Mouse (Mus musculus) gastrocnemius, postnatal 14 days (tissue): Measurements from ENCODE around the gene Cldn7. TPM values are rescaled to one million over a fixed set of nuclear protein-coding genes. Genes with fewer than 3 reads are reported as not detected.
A peak's percentile ranks its signal among the peaks of the same experiment; 100 is the strongest.
"Not testable (repeated sequence)": the region's sequence is repeated elsewhere in the genome, so short reads cannot be mapped to it uniquely, and the experiment has no call there.

ENCODE experiments used
- DNase-seq: peaks from one replicate; pipeline ENCODE4 v3.0.0; 2021; ENCODE audit warnings: mixed read lengths
- intact Hi-C: fragments of 180-260 bp; cut with DNase I; formaldehyde crosslinking; loops from one replicate; pipeline ENCODE4 v1.15.1; 2025; ENCODE audit warnings: low total_unique reads
- long read RNA-seq, 2 experiments: library from polyadenylated mRNA; stranded (forward); transcript quantifications; one replicate each; pipeline ENCODE4 v2.0.0; 2021
- total RNA-seq, 2 experiments: library from RNA; stranded (reverse); gene quantifications; 2 replicates each; pipeline ENCODE4 v1.2.3; 2021

Gene Cldn7
- total RNA-seq, result under 1 TPM in 1 of 2 experiments, not detected in 1; 0.72 TPM
- long read RNA-seq, experiment 1, result 0 reads
- long read RNA-seq, experiment 2, result 0 reads

DNA sequence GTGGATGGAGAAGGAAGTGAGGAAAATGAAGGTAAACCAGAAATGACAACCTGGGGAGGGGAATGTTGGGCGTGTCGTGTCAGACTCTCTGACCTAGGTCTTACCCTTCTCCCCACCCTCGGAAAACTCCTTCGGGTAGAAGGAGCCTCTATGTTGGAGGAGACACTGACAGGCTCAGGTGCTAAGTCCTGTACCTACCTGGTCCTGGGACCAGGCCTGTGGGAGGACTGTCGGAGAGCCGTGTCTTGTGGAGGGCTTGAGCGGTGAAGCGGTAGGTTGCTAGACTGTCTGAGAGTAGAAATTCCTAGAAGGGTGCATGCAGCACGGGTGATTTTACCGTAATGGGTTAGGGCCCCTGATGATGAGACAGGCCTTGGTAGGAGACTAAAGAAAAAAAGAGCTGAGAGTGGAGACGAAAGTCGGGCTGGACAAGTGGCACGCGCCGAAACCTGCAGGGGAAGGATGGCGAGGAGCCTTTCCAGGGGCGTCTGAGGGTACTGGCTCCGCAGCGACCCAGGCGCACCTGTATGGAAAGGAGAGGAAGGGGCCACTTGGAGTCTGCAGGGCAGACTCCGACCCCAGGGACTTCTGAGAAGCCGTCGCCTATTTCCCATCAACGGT is at the start of gene Cldn7:
Cldn7 (plus strand) TSS at position 130 of the 621 bp plus-strand sequence.
- no peak for DNase-seq
- intact Hi-C loops, result no loop called here

DNA sequence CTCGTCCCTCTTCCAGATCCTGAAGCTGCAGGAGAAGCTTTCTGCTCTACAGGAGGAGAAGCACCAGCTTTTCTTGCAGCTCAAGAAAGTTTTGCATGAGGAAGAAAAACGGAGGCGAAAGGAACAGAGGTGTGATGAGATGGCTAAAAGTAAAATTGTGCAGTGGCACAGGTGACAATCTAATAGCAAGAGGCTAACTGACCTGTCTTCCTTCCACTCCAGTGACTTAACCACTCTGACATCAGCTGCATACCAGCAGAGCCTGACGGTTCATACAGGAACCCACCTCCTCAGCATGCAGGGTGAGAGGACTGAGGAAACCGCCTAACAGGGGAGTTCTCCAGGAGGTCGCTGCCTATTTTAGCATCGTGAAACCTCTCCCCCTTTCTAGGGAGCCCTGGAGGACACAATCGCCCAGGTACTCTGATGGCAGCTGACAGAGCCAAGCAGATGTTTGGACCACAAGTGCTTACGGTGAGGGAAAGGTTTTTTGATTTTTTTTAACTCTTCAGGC is 49.6 kb upstream of the Cldn7 start:
- DNase-seq, result no peak
- intact Hi-C loops, result no loop called here

DNA sequence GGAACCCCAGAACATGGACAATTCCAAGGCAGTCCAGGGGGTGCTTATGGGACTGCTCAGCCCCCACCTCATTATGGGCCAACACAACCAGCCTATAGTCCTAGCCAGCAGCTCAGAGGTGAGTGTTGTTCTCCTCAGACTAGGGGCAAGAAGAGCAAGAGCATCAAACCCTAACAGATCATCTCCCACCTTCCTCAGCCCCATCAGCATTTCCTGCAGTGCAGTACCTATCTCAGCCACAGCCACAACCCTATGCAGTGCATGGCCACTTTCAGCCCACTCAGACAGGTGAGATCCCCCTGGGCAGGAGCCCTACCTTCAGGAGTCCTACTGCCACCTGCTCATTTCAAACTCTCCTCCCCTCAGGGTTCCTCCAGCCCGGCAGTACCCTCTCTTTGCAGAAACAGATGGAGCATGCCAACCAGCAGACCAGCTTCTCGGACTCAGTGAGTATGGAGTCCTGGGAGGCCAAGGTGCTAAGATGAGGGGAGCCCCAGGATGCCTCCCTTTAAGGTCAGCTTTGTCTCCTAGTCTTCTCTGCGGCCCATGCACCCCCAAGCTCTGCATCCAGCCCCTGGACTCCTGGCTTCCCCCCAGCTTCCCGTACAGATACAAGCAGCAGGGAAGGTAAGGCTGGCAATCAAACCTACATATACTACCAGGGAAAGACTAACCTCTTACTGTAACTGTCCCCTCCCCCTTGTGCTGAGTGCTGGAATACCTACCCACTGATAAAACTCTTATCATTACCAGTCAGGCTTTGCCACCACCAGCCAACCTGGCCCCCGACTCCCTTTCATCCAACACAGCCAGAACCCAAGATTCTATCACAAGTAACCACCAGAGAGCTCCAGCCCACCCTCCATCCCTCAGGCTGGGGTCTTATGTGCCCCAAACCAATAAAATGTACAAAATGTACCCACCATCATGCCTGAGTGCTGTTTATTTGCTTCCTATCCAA is 48.6 kb upstream of the Cldn7 start:
- intact Hi-C loops, result no loop called here
- no peak for DNase-seq

DNA sequence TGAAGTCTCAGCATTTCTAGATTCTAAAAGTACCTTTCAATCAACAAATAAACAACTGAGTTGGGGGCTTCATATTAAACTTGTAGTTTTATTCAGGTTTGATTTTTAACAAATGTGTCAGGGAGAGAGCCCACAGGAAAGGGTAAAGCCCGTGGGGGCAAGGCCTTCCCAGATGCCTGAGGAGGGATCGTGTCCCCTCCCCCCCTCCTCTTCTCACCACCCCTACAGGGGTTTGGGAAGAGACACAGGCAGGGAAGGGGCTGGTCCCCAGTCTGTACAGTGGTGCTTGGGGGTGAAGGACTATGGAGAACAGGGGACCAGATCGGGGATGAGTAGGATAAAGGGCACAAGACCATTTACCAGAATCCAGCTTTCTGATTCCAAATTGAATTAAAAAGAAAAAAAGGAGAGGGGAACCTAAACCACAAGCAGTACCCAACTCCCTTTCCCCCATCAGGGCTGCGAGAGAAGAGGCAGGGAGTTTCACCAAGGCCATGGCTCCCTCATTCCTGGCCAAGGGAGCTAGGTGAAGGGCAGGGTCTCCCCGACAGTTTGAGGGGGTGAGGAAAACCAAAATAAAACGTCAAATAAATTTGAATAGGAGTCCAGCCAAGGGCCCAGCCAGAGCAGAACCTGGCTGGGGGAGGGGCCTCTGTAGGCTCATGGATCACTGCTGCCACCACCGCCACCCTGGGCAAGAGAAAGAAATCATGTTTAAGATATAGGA is 47.8 kb upstream of the Cldn7 start:
- DNase-seq, intact Hi-C loops: not testable (repeated sequence)

GRCm38 (mm10) chr11:69917379-69917948 is 47.1 kb upstream of the Cldn7 start:
- intact Hi-C loops, result no loop called here
- DNase-seq, result no peak

- intact Hi-C loops, result no loop called here
- DNase-seq, result no peak
Observed at GRCm38 (mm10) chr11:69918118-69918517, 46.5 kb upstream of the Cldn7 start.

DNA sequence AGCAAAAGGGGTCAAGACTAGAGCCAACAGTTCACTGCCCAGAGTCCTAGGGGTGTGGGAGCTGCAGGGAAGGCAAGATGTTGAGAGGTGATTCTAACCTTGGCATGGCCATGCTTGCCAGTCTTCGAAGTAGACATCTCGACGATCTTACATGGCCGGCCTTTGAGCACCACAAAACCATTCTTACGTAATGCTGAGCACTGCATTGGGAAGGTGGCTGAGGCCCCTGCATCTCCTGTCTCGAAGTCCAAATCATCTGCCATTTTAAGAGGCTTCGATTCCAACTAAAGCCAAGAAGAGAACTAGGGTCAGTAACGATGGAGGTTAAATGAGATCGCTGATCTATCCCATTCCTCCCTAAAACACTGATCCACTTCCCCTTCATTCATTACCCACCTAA is 45.5 kb upstream of the Cldn7 start:
- no peak for DNase-seq
- intact Hi-C loops, result no loop called here

DNA sequence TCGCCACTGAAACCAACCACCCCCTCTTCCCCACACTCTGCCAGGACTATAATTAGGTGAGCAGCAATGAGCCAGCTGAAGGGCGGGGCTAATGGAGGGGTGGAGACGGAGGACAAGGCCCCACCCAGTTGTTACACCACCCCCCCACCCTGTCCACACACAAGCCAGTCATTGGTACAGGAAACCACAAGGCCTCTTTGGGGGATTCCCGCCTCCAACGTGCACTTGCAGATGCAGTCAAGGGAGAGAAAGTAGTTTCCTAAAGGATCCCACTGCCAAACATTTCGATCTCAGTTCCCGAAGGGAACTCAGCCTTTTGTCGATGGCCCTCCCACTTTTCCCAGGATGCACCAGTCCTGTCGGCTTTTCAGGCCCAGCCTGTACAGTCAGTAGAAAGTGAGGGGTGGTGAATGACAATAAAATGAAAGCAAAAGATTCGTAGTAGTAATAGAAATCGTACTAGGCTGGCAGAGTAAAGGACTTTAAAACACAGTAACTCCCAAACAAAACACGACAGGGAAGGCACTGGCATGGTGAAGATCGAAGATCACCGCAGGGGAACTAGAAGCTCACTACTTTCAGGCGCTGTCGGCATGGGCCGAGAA is 44.8 kb upstream of the Cldn7 start:
- intact Hi-C loops, result no loop called here
- DNase-seq, result peak; percentile 86

- intact Hi-C loops, result no loop called here
- peak; percentile 69 for DNase-seq
Observed at GRCm38 (mm10) chr11:69920266-69921031, 44.1 kb upstream of the Cldn7 start.

DNA sequence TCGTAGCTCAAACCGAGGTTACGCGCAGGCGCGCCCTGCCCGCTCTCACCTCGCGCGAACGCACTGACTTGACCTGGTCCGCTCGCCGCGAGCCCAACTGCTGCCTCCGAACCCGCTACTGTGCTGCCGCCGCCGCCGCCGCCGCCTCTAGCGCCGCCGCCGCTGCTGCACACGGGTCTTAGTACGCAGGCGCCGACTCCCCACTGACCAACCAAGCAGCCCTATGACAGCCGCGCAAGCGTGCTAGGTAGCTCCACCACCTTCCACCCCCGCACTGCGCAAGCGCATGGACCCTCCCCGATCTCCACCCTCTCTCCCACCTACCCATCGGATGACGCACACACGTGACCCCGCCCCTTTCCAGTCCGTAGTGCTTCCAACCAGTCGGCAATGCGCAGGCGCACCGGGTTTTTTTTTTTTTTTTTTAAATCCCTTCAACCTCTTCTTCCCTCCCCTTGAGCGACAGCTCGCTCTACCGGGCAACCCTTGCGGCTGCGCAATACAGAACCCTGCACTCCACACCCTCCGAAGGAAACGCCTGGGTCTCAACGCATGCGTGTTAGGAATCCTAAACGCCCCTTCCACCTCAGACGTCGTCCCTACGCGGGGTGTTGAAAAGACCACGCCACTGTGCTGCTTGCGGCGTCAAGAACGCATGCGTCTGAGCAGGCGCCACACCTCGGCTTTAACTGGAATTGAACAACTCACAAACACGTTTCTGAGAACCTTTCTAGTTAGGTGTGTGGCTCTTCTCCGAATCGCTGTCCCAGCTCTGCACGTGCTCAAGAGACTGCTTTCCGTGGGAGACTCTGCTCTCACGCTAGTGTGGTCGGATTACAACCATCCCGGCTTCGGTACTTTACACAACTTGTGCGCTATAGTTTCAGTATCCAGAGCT is 43.2 kb upstream of the Cldn7 start, which contains the start of gene Eif5a:
Eif5a (minus strand) TSS at position 845 of the 898 bp plus-strand sequence.
- DNase-seq, result peak; percentile 100
- intact Hi-C loops, result no loop called here

DNA sequence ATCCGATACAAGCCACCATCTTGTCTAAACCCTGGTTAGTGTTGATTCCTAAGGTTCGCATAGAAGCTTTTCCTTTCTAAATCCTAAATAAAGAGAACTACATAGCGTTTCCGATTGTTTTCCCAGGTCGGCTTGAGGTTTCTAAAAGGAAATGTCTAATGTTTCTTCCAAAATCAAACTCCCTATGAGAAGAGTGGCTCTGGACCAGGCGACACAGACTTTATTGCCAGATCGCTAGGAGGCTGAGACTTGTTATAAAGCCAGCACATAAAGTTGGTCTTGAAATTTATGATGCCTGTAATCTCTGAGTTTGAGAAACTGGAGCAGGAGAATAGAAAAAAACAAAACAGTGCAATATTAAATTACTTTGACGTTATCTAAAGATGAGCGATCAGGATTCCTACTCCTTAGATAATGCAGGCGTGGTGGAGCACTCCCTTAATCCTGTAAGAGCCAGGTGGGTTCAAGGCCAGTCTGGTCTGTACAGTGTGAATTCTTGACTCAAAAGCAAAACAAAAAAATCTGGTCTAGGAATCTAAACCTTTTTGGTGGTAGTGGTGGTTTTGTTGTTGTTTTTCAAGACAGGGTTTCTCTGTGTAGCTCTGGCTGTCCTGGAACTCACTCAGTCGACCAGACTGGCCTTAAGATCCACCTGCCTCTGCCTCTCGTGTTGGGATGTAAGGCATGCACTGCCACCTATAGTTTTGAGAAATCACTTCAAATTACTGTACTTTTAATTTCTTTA is 42.4 kb upstream of the Cldn7 start:
- intact Hi-C loops, result no loop called here
- DNase-seq, result no peak

- DNase-seq, result no peak
- intact Hi-C loops, result no loop called here
Observed at GRCm38 (mm10) chr11:69922796-69923195, 41.8 kb upstream of the Cldn7 start.

GRCm38 (mm10) chr11:69927501-69927900 is 37.1 kb upstream of the Cldn7 start:
- no peak for DNase-seq
- intact Hi-C loops, result no loop called here

GRCm38 (mm10) chr11:69929712-69930111 is 34.9 kb upstream of the Cldn7 start:
- no peak for DNase-seq
- intact Hi-C loops, result loop anchor here (10.0 kb wide), 1 partner anchor 75 kb away; the partner anchor contains the start of gene Dvl2

DNA sequence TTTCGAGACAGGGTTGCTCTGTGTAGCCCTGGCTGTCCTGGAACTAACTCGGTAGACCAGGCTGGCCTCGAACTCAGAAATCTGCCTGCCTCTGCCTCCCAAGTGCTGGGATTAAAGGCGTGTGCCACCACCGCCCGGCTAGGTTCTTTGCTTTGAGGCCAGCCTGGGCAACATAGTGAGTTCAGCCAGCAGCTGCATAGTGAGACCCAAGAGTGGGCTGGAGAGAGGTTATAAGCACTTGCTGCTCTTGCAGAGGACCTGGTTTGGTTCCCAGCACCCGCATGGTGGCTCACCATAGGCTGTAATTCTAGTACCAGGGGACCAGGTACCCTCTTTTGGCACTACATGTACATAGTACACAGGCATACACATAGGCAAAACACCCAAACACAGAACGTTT is 34.4 kb upstream of the Cldn7 start:
- intact Hi-C loops, result loop anchor here (10.0 kb wide), 1 partner anchor 75 kb away; the partner anchor contains the start of gene Dvl2
- not testable (repeated sequence) for DNase-seq

- intact Hi-C loops, result loop anchor here (10.0 kb wide), 1 partner anchor 74 kb away; the partner anchor contains the start of gene Dvl2
Observed at GRCm38 (mm10) chr11:69930967-69931537, 33.5 kb upstream of the Cldn7 start.

More at GRCm38 (mm10) chr11:69930967-69931537, 33.5 kb upstream of the Cldn7 start:
- DNase-seq, result no peak
